Mouse (Mus musculus) lung, adult 10 weeks (tissue): ENCODE data around the gene Rhox3e. TPM values are rescaled to one million over a fixed set of nuclear protein-coding genes. Genes with fewer than 3 reads are reported as not detected.

Experiments used
- polyA plus RNA-seq: library from polyadenylated mRNA; stranded (reverse); fragments of 350-450 nt; fragmentation: Illumina TruSeq; extraction: RNeasy Lipid Tissue Mini Kit (QIAGEN cat#74804); gene quantifications from one replicate; pipeline ENCODE4 v1.2.3, GENCODE M21; 2014; ENCODE audit warnings: low read depth, low replicate concordance; ENCODE audit not compliant: insufficient read depth

Rhox3e gene
- polyA plus RNA-seq = not detected

GRCm38 (mm10) chrX:37541719-37542118, at the start of gene Rhox3e:
TSS of gene Rhox3e (plus strand) at chrX:37542019.

GRCm38 (mm10) chrX:37514059-37514458, 27.8 kb upstream of the Rhox3e start, which contains the start of gene Rhox4d:
TSS of gene Rhox4d (plus strand) at chrX:37514359.

GRCm38 (mm10) chrX:37530152-37530551, 11.7 kb upstream of the Rhox3e start, which contains the start of gene Rhox2e:
TSS of gene Rhox2e (plus strand) at chrX:37530452.

DNA sequence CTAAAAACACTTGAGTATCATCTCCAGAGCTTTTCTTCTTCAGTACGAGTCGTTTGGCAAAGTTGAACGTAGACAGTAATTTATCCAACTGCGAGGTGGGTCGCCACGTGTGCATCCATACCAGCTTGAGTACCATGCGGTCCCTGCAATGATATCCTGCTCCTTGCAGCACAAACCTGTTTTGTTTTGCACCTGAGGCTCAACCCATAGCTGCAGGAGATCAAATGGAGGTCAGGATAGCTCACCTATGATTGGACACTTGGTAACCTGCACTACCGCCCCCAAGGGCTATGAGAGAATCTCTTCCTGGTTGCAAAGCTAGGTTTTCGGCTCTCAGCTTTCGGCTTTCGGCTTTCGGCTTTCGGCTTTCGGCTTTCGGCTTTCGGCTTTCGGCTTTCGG, 15.3 kb downstream of the Rhox3e start, which contains the start of gene Rhox4e:
Gene Rhox4e, plus strand, starts transcription at position 301 of the 400 bp plus-strand sequence.

DNA sequence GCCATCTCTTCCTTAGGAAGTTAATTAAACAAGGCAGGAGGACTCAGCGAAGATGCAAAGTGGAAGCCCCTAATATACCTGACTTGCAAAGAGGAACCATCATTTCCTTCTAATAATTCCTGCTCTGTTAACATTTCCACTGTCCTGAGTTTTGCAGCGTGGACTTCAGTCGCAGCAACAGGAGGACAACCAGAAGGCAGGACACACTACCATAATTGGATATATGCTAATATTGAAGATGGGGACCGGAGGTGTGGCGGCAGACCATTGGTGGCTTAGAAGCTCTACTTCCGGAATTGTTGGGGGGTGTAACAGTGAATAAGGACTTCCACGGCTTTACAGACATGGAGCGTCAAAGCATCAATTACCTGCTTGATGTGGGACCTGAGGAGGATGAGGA, 29.3 kb downstream of the Rhox3e start, which contains the start of gene Rhox2f:
Gene Rhox2f, plus strand, starts transcription at position 301 of the 400 bp plus-strand sequence.

DNA sequence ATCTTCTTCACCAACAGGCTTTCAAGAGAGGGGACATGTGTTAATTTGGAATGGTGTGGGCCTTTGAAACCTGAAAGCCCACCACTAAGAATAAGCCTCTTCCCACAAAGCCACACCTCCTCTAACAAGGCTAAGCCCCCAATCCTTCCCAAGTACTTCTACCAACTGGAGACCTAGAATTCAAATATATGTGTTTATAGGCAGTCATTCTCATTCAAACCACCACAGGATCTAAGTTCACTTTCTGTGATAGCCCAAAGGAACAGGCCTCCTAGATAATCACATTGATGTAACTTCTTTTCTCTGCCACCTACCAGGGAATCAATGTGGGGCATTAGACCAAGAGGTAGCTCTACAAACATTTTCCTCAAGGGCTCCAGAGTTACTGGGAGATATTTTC, 38.9 kb downstream of the Rhox3e start, which contains the start of gene Rhox3f:
Gene Rhox3f, plus strand, starts transcription at position 301 of the 400 bp plus-strand sequence.

Other genes with a start within 250 kb of the Rhox3e start
- gene Rhox3a2, start 162.0 kb upstream of the Rhox3e start, polyA plus RNA-seq = not detected
- not detected for gene Rhox4a2, start 151.2 kb upstream of the Rhox3e start, polyA plus RNA-seq
- not detected for gene Rhox2b, start 130.0 kb upstream of the Rhox3e start, polyA plus RNA-seq
- not detected for gene Rhox4b, start 109.5 kb upstream of the Rhox3e start, polyA plus RNA-seq
- not detected for gene Rhox2c, start 88.3 kb upstream of the Rhox3e start, polyA plus RNA-seq
- not detected for gene Rhox3c, start 83.4 kb upstream of the Rhox3e start, polyA plus RNA-seq
- not detected for gene Rhox4c, start 61.7 kb upstream of the Rhox3e start, polyA plus RNA-seq
- not detected for gene Rhox2d, start 48.6 kb upstream of the Rhox3e start, polyA plus RNA-seq
- gene Rhox4d, start 27.7 kb upstream of the Rhox3e start, polyA plus RNA-seq = not detected
- not detected for gene Rhox2e, start 11.6 kb upstream of the Rhox3e start, polyA plus RNA-seq
- not detected for gene Rhox4e, start 15.4 kb downstream of the Rhox3e start, polyA plus RNA-seq
- not detected for gene Rhox2f, start 29.4 kb downstream of the Rhox3e start, polyA plus RNA-seq
- gene Rhox3f, start 39.0 kb downstream of the Rhox3e start, polyA plus RNA-seq = not detected
- gene Rhox4f, start 65.7 kb downstream of the Rhox3e start, polyA plus RNA-seq = not detected
- not detected for gene Rhox3g, start 86.6 kb downstream of the Rhox3e start, polyA plus RNA-seq
- gene Rhox2g, start 101.5 kb downstream of the Rhox3e start, polyA plus RNA-seq = not detected
- gene Rhox4g, start 109.3 kb downstream of the Rhox3e start, polyA plus RNA-seq = not detected
- not detected for gene Rhox3h, start 126.7 kb downstream of the Rhox3e start, polyA plus RNA-seq
- gene Rhox2h, start 131.3 kb downstream of the Rhox3e start, polyA plus RNA-seq = not detected